Mouse (Mus musculus) heart, embryonic 11.5 days (tissue): ENCODE data around the gene Immp2l. TPM values are rescaled to one million over a fixed set of nuclear protein-coding genes. Genes with fewer than 3 reads are reported as not detected.

Experiments used
- ATAC-seq: fragments of 200-750 bp; cut with Nextera tagmentation; replicated peaks from 2 replicates; pipeline ENCODE4 v1.8.0; 2017; ENCODE audit warnings: moderate library complexity; ENCODE audit not compliant: insufficient number of reproducible peaks, low FRiP score, low TSS enrichment
- H3K27ac ChIP-seq: fragments of 300-500 bp; sonication (generic); 2 replicates; pipeline ENCODE4 v1.5.1; 2014; ENCODE audit warnings: mild to moderate bottlenecking, low read depth, low read length
- H3K27me3 ChIP-seq: fragments of 300-500 bp; sonication (generic); 2 replicates; pipeline ENCODE4 v1.6.1; 2014; ENCODE audit warnings: mild to moderate bottlenecking, low read length, mixed read lengths; ENCODE audit not compliant: control insufficient read depth, insufficient read depth
- H3K36me3 ChIP-seq: fragments of 300-500 bp; sonication (generic); 2 replicates; pipeline ENCODE4 v1.6.1; 2014; ENCODE audit warnings: mild to moderate bottlenecking, low read length, moderate library complexity, mixed read lengths; ENCODE audit not compliant: control insufficient read depth, insufficient read depth
- H3K4me1 ChIP-seq: fragments of 300-500 bp; sonication (generic); 2 replicates; pipeline ENCODE4 v1.6.1; 2014; ENCODE audit warnings: low read length; ENCODE audit not compliant: control insufficient read depth, insufficient read depth
- H3K4me2 ChIP-seq: fragments of 300-500 bp; sonication (generic); 2 replicates; pipeline ENCODE4 v1.6.1; 2014; ENCODE audit warnings: mild to moderate bottlenecking, moderate library complexity
- H3K4me3 ChIP-seq: fragments of 300-500 bp; sonication (generic); 2 replicates; pipeline ENCODE4 v1.5.1; 2014; ENCODE audit warnings: low read depth, low read length
- H3K9ac ChIP-seq: fragments of 300-500 bp; sonication (generic); 2 replicates; pipeline ENCODE4 v1.6.1; 2014; ENCODE audit warnings: mild to moderate bottlenecking, low read depth, low read length, moderate library complexity
- H3K9me3 ChIP-seq: fragments of 300-500 bp; sonication (generic); replicated peaks from 2 replicates; pipeline ENCODE4 v1.6.1; 2016; ENCODE audit warnings: low read length; ENCODE audit not compliant: control insufficient read depth
- WGBS: fragments of 180-500 bp; shearing (Covaris S2); extraction: QIAGEN DNeasy Blood & Tissue Kit; methylation state at CpG from one replicate; pipeline ENCODE4 v1.1.7; 2014; ENCODE audit not compliant: insufficient replicate concordance; 5-methylcytosine and 5-hydroxymethylcytosine counted together
- polyA plus RNA-seq: library from polyadenylated mRNA; unstranded; fragments of >200 nt; fragmentation: Nextera tagmentation; extraction: Ambion mirVana; gene quantifications from 2 replicates; pipeline ENCODE4 v1.2.1, GENCODE M21; 2014

The Immp2l gene
- polyA plus RNA-seq, 1 experiment from 2014 or later: 8.2 TPM

- Histone ChIP-seq H3K4me1 (no peaks in the 10 kb centered on the region), H3K4me2 (no peak overlapping the region), H3K9ac (no peak overlapping the region), H3K36me3 (no peaks in the 10 kb centered on the region), H3K27me3 (no peaks in the 10 kb centered on the region), H3K27ac (no peak overlapping the region), H3K4me3 (no peak overlapping the region), H3K9me3 (no peaks in the 10 kb centered on the region)
- WGBS: 53% methylated on average over 3 of the region's 3 CpGs
- ATAC-seq: no peak
Observed at GRCm38 (mm10) chr12:41417099-41417498, 393.2 kb downstream of the Immp2l start.

- WGBS: 87% methylated on average over 4 of the region's 4 CpGs
- no peaks in the 10 kb centered on the region for H3K27me3 ChIP-seq
- H3K9ac ChIP-seq: no peak overlapping the region
- no peak overlapping the region for H3K4me2 ChIP-seq
- H3K27ac ChIP-seq: no peak overlapping the region
- H3K9me3 ChIP-seq: no peaks in the 10 kb centered on the region
- H3K4me3 ChIP-seq: no peak overlapping the region
- H3K4me1 ChIP-seq: no peaks in the 10 kb centered on the region
- ATAC-seq: no peak
- H3K36me3 ChIP-seq: no peaks in the 10 kb centered on the region
Observed at GRCm38 (mm10) chr12:41417961-41418360, 394.1 kb downstream of the Immp2l start.

DNA sequence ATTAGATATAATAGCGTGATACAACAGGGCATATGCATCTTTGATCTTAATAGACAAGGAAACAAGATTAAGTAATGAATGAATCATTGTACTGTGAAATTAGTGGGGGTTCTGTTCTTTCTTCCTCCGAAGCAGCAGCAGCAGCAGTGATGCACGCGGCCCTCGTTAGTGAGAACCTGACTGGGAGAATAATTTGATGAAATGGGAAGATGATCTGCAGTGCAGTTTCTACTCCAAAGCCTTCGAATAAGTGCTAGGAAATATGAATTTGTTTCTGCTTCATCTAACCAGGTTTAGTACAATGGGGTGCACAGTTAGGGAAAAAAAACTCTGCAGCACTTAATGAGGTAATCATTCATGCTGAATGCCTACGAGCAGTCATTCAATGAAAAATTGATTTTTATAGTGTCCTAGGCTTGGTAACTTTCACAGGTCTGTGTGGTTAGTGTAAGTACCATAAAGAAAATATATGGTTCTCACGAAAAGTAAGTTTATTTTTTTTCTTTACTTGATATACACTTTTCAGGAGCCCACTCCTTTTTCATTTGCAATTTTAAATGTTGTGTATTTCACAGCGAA, 401.3 kb downstream of the Immp2l start:
- WGBS: 81% methylated on average over 9 of the region's 9 CpGs

GRCm38 (mm10) chr12:41427464-41427863, 403.6 kb downstream of the Immp2l start:
- no peak overlapping the region for H3K9ac ChIP-seq
- H3K36me3 ChIP-seq: no peaks in the 10 kb centered on the region
- no peaks in the 10 kb centered on the region for H3K4me1 ChIP-seq
- ATAC-seq: no peak
- H3K9me3 ChIP-seq: no peaks in the 10 kb centered on the region
- H3K27ac ChIP-seq: no peak overlapping the region
- WGBS: 48% methylated on average over 5 of the region's 5 CpGs
- H3K27me3 ChIP-seq: no peaks in the 10 kb centered on the region
- H3K4me2 ChIP-seq: no peak overlapping the region
- no peak overlapping the region for H3K4me3 ChIP-seq

More for the DNA sequence above, 401.3 kb downstream of the Immp2l start:
- no peak overlapping the region for H3K9ac ChIP-seq
- H3K27ac ChIP-seq: no peak overlapping the region
- no peak overlapping the region for H3K4me2 ChIP-seq
- H3K27me3 ChIP-seq: no peaks in the 10 kb centered on the region
- no peaks in the 10 kb centered on the region for H3K36me3 ChIP-seq
- no peak overlapping the region for H3K4me3 ChIP-seq
- no peaks in the 10 kb centered on the region for H3K9me3 ChIP-seq
- no peaks in the 10 kb centered on the region for H3K4me1 ChIP-seq
- ATAC-seq: no peak

GRCm38 (mm10) chr12:41428806-41429205, 404.9 kb downstream of the Immp2l start:
- Histone ChIP-seq H3K4me2 (no peak overlapping the region), H3K27me3 (no peaks in the 10 kb centered on the region), H3K4me3 (no peak overlapping the region), H3K9me3 (no peaks in the 10 kb centered on the region), H3K27ac (no peak overlapping the region), H3K9ac (no peak overlapping the region), H3K36me3 (no peaks in the 10 kb centered on the region), H3K4me1 (no peaks in the 10 kb centered on the region)
- ATAC-seq: no peak

DNA sequence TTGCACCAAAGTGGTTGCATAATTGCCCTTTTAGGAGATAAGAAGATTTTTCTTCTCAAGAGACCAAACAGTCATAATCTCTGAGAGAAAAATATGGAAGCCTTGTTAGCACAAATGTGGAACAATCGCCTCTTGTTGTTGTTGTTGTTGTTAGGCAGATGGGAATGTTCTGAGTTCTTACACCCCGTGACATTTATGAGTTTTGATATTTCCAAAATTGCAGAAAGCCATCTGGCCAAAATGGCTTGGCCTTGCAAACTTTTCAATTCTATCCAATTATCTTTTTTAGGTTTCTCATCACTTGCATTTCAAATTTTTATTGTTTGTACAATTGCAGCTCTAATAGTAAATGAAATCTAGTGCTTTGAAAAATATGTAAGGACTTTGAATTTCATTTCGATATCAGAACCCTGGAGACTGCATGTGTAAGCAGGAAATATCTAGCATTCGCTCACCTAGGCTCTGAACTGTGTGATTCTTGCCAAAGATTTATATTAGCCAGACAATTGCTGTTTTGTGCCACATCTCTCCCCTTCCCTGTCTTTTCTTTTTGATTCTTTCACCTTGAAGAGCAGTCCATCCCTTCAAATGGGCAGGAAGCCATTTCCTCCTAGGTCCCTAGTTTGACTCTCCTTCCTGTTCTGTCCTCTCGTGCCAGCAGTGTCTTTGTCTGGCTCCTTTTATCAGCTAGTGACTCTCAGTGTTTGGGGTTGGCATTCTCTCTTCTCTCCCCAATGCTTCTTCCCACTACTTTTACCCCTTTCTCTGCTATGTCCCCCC, 412.5 kb downstream of the Immp2l start:
- Histone ChIP-seq H3K4me3 (no peak overlapping the region), H3K36me3 (no peaks in the 10 kb centered on the region), H3K9me3 (no peaks in the 10 kb centered on the region), H3K4me1 (peaks cover 6% of the 10 kb centered on the region), H3K27ac (no peak overlapping the region), H3K9ac (no peak overlapping the region), H3K27me3 (no peaks in the 10 kb centered on the region), H3K4me2 (no peak overlapping the region)
- no peak for ATAC-seq
- WGBS: 71% methylated on average over 5 of the region's 5 CpGs

GRCm38 (mm10) chr12:41438446-41438845, 414.6 kb downstream of the Immp2l start:
- no peak for ATAC-seq
- H3K4me2 ChIP-seq: no peak overlapping the region

DNA sequence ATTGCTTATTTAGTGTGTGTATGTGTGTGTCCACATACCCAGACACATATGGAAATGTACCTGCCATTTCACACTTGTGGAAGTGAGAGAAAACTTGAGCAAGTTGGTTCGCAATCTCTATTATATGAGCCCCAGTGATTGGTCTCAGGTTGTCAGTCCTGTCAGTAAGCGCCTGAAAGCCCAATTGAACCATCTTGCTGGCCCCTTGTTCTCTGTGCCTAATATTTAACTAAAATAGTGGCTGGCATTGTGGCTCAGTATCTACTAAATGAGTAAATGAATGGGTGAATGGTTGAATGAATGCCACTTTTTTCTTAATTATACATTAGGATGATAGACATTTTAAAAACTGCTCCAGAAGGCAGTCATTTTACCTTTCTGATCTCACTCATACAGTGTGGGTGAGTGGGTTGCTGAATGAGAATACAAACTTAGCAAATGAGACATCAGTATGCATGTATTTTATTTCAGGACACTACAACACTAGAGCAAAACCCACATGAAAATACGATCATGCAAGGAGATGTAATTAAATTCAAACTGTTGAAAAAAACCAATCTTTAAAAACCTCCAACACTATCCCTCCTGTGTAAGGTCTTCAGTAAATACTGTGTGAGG, 444.6 kb downstream of the Immp2l start:
- no peak overlapping the region for H3K4me3 ChIP-seq
- no peaks in the 10 kb centered on the region for H3K9me3 ChIP-seq
- H3K27me3 ChIP-seq: no peaks in the 10 kb centered on the region
- ATAC-seq: no peak
- no peaks in the 10 kb centered on the region for H3K36me3 ChIP-seq
- H3K27ac ChIP-seq: no peak overlapping the region
- 84% methylated on average over 3 of the region's 3 CpGs for WGBS
- H3K4me1 ChIP-seq: no peaks in the 10 kb centered on the region
- no peak overlapping the region for H3K9ac ChIP-seq
- no peak overlapping the region for H3K4me2 ChIP-seq

More at GRCm38 (mm10) chr12:41438446-41438845, 414.6 kb downstream of the Immp2l start:
- 56% methylated on average over 4 of the region's 4 CpGs for WGBS
- peaks cover 6% of the 10 kb centered on the region for H3K4me1 ChIP-seq
- H3K9me3 ChIP-seq: no peaks in the 10 kb centered on the region
- no peak overlapping the region for H3K9ac ChIP-seq
- no peaks in the 10 kb centered on the region for H3K27me3 ChIP-seq
- no peak overlapping the region for H3K4me3 ChIP-seq
- no peak overlapping the region for H3K27ac ChIP-seq
- no peaks in the 10 kb centered on the region for H3K36me3 ChIP-seq
